ENCODE assay signal across 8 mouse cellular contexts in genomic region chr15:89122649-89123366, GRCm38 (mm10). TPM values are rescaled to one million over a fixed set of nuclear protein-coding genes. Genes with fewer than 3 reads are reported as not detected.
DNase-seq lines count a peak whose midpoint lies in the region; ATAC-seq lines count a peak whose summit lies in the region.

Gene Tubgcp6, minus strand, starts transcription at chr15:89123112.

- peak within 1 kb of the TSS; percentile 97 for H3K4me3 ChIP-seq in megakaryocyte, embryonic 14.5 days (replicated peaks)

- ATAC-seq in common myeloid progenitor, adult 5-6 weeks (replicated peaks; ENCODE audit: low read depth, poor library complexity, severe bottlenecking): peak; percentile 96

- no peaks in the 10 kb centered on the region for H3K27me3 ChIP-seq in megakaryocyte, embryonic 14.5 days (replicated peaks)

- H3K36me3 ChIP-seq in megakaryocyte, embryonic 14.5 days (replicated peaks; ENCODE audit: low read length): peaks cover 55% of the 10 kb centered on the region

- peaks cover 55% of the 10 kb centered on the region for H3K4me1 ChIP-seq in megakaryocyte, embryonic 14.5 days

- H3K9me3 ChIP-seq in megakaryocyte, embryonic 14.5 days: no peaks in the 10 kb centered on the region

- DNase-seq in ZHBTc4 (ENCODE audit: low read depth, low spot score): peak; percentile 98
- peak; percentile 87 to 91 for DNase-seq in gastrocnemius, adult 8-10 months (ENCODE audit: low spot score in 2 of 2)
- DNase-seq in hindlimb bud, embryonic 11.5 days (ENCODE audit: extremely low spot score, low read depth, low spot score): peak; percentile 89
- DNase-seq in left cerebral cortex, adult 8-10 months (ENCODE audit: low spot score in 2 of 2): peak; percentile 94 to 95
- DNase-seq in right cerebral cortex, postnatal 10 days (ENCODE audit: low spot score in 2 of 2): peak; percentile 97
- peak; percentile 95 for DNase-seq in urinary bladder, postnatal 25 days (ENCODE audit: low spot score)

RNA-seq across cellular contexts. Expression of gene Tubgcp6, which starts in this region (rescaled TPM):
- 14.6 and 21.7 TPM in 2 replicates for total RNA-seq in common myeloid progenitor, adult 5-6 weeks (2017)
- 1 to 10 TPM; 7.4 to 7.9 (median 7.6) TPM for total RNA-seq in gastrocnemius, adult 8-10 months (2022)
- total RNA-seq in left cerebral cortex, adult 8-10 months (2022): 10 to 100 TPM; 27.2 to 30.8 (median 28.6) TPM
- 12.5 and 18.5 TPM in 2 replicates for polyA plus RNA-seq in megakaryocyte, embryonic 14.5 days (2012; ENCODE audit: insufficient read depth, low replicate concordance)

Comparison
In these comparisons a context has a peak if more than half of its experiments do, and no peak if none do; other contexts are left out.
1. Peak in every context shown above with its lines: DNase-seq, ATAC-seq and H3K4me3 ChIP-seq.